Mouse (Mus musculus): Measurements from ENCODE around the gene Lcn2. TPM values are rescaled to one million over a fixed set of nuclear protein-coding genes. Genes with fewer than 3 reads are reported as not detected.

Lcn2 gene
- total RNA-seq, 2 experiments from 2014 or later, result 50.9 to 62.2 TPM

DNA sequence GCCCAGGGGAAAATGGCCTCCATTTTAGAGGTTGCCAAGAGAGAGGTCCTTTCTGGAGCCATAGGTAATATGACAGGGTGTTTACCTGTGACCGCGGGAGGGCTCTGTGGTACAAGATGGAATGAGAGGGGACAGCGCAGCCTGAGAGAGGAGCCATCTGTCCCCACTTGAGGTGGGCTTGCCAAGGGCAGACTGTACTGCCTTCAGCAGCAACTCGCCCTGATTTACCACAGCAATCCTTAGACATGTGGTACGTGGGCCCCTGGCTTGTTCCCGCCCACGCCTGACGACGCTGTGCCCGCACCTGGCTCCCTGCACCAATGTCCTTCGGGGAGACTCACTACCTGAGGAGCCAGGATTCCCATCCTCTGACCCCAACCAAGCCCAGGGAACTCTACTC, 39.7 kb downstream of the Lcn2 start:
- no peak for ATAC-seq (replicated peaks; ENCODE audit: poor library complexity, severe bottlenecking)

- ATAC-seq (replicated peaks; ENCODE audit: poor library complexity, severe bottlenecking), result no peak
Observed at GRCm38 (mm10) chr2:32347019-32347418, 41.0 kb downstream of the Lcn2 start.

GRCm38 (mm10) chr2:32344598-32345321, 43.3 kb downstream of the Lcn2 start:
- ATAC-seq (replicated peaks; ENCODE audit: poor library complexity, severe bottlenecking), result no peak

- ATAC-seq (replicated peaks; ENCODE audit: poor library complexity, severe bottlenecking), result no peak
Observed at GRCm38 (mm10) chr2:32344056-32344455, 44.0 kb downstream of the Lcn2 start.

GRCm38 (mm10) chr2:32343351-32343671, 44.7 kb downstream of the Lcn2 start:
- ATAC-seq (replicated peaks; ENCODE audit: poor library complexity, severe bottlenecking), result no peak

DNA sequence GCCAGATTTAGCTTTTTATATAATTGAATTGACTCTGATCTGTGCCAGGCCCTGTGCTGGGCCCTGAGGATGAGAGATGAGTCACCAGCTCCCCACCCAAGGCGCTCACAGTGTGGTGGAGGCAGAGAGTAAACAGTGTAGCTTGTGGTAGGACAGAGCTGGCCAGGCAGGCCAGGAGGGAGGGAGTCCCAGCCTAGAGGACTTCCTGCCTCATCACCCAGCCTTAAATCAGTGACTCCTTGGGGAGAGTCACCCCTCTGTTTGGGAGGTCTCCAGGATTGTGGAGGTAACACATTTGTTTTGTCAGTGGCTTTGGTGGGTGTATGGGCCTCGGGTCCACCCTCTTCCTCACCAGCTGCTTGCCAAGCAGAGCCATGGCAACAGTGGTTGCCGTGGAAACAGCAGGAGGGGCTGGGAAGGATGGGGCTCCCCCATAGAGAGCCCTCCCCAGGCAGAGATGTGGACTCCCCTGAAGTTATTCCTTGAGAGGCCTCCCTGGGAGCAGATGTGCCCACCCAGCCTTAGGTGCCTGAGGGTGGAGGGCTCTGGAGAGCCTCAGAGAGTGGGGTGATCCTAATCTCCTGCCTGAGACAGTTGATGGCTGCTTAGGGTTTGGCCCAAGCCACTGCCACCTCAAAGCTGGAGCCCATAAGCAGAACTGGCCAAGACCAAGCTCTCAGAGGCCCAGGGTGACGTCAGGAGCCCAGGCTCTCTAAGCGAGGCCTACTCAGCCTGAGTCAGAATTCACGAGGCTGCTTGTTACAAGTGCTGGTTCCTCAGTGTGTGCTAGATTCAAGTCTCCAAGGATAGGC, 45.3 kb downstream of the Lcn2 start:
- no peak for ATAC-seq (replicated peaks; ENCODE audit: poor library complexity, severe bottlenecking)

- ATAC-seq (replicated peaks; ENCODE audit: poor library complexity, severe bottlenecking), result no peak
Observed at GRCm38 (mm10) chr2:32342039-32342438, 46.0 kb downstream of the Lcn2 start.

DNA sequence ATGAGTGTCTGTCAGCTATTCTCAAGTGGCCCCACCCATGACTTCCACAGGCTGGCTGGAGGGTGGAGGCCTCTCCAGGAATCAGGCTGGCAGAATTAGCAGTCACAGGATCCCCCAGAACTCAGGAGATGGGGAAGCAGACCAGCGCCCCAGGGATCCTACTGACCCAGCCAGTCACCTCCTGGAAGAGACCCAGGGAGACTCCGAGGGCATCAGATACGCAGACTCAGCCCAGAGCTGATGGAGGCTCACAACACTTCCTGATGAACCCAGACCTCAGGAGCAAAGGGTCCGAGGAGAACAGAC, 46.5 kb downstream of the Lcn2 start:
- ATAC-seq (replicated peaks; ENCODE audit: poor library complexity, severe bottlenecking), result no peak

- ATAC-seq (replicated peaks; ENCODE audit: poor library complexity, severe bottlenecking), result no peak
Observed at GRCm38 (mm10) chr2:32340836-32341633, 47.0 kb downstream of the Lcn2 start.

DNA sequence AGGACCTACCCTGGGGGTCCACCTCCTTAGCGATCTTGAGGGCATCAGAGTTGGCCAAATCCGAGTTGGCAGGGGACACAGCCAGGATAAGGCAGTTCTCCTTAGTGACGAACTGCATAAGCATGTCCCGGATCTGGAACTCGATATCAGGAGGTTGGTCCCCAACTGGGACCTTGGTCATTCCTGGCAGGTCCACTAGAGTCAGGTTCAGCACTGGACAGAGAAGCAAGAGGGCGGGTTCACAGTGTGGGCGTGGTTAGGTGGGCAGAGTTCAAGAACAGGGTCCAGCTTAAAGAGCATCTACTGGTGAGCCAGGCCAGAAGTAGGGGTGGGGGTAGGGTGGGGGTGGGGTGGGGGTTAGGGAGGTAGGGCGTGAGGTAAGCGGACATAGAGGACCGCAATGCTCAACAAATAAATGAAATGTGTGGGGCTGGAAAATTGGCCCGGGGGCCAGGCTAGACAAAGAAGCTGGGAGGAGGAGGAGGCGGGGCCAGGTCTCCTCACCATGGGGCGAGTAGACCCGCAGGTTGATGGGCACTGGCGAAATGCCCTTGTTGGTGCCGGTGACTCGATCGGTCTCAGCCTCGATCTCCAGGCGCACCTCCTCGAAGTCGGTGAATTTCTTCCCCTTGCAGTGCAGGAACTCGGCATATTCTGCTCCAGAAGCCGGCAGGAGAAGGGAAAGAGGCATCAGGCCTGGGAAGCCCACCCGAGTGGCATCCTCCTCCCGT, 48.0 kb downstream of the Lcn2 start:
- no peak for ATAC-seq (replicated peaks; ENCODE audit: poor library complexity, severe bottlenecking)

- 0 out of 2 replicates have a peak, but pooled peaks have one; percentile 22 for ATAC-seq (replicated peaks; ENCODE audit: poor library complexity, severe bottlenecking)
Observed at GRCm38 (mm10) chr2:32335888-32336287, 52.2 kb downstream of the Lcn2 start.

Other genes with a start within 250 kb of the Lcn2 start
- 32.6 and 46.7 TPM in 2 replicates for gene Prrc2b, start 237.2 kb downstream of the Lcn2 start, total RNA-seq (2014; fragmentation: Nextera tagmentation)
- 10.5 and 12.8 TPM in 2 replicates for gene Prrc2b, start 237.2 kb downstream of the Lcn2 start, total RNA-seq (2017)
- 17.8 and 30.8 TPM in 2 replicates for gene Pomt1, start 151.7 kb downstream of the Lcn2 start, total RNA-seq (2014; fragmentation: Nextera tagmentation)
- gene Pomt1, start 151.7 kb downstream of the Lcn2 start, total RNA-seq (2017), result 40.3 and 51.3 TPM in 2 replicates
- 37.7 and 43.5 TPM in 2 replicates for gene Uck1, start 128.1 kb downstream of the Lcn2 start, total RNA-seq (2014; fragmentation: Nextera tagmentation)
- gene Uck1, start 128.1 kb downstream of the Lcn2 start, total RNA-seq (2017), result 28.8 and 33.7 TPM in 2 replicates
- gene Golga2, start 100.9 kb downstream of the Lcn2 start, total RNA-seq (2014; fragmentation: Nextera tagmentation), result 32.2 and 38.0 TPM in 2 replicates
- 49.7 and 50.9 TPM in 2 replicates for gene Golga2, start 100.9 kb downstream of the Lcn2 start, total RNA-seq (2017)
- gene Swi5, start 100.2 kb downstream of the Lcn2 start, total RNA-seq (2014; fragmentation: Nextera tagmentation), result 283 and 409 TPM in 2 replicates
- gene Swi5, start 100.2 kb downstream of the Lcn2 start, total RNA-seq (2017), result 384 and 442 TPM in 2 replicates
- 80.5 and 92.0 TPM in 2 replicates for gene Ciz1, start 35.9 kb downstream of the Lcn2 start, total RNA-seq (2014; fragmentation: Nextera tagmentation)
- gene Ciz1, start 35.9 kb downstream of the Lcn2 start, total RNA-seq (2017), result 50.8 and 52.0 TPM in 2 replicates
- 0.85 TPM in 1 of 2 replicates, not detected in the other for gene Dnm1, start 34.9 kb downstream of the Lcn2 start, total RNA-seq (2014; fragmentation: Nextera tagmentation)
- not detected in 2 replicates for gene Dnm1, start 34.9 kb downstream of the Lcn2 start, total RNA-seq (2017)
- gene 1110008P14Rik, start 6.3 kb downstream of the Lcn2 start, total RNA-seq (2014; fragmentation: Nextera tagmentation), result 11.7 and 20.7 TPM in 2 replicates
- gene 1110008P14Rik, start 6.3 kb downstream of the Lcn2 start, total RNA-seq (2017), result 5.5 and 11.2 TPM in 2 replicates
- gene Ptges2, start 7.6 kb upstream of the Lcn2 start, total RNA-seq (2014; fragmentation: Nextera tagmentation), result 17.8 and 32.2 TPM in 2 replicates
- 15.2 and 23.4 TPM in 2 replicates for gene Ptges2, start 7.6 kb upstream of the Lcn2 start, total RNA-seq (2017)
- gene Naif1, start 62.2 kb upstream of the Lcn2 start, total RNA-seq (2014; fragmentation: Nextera tagmentation), result 3.7 and 4.6 TPM in 2 replicates
- gene Naif1, start 62.2 kb upstream of the Lcn2 start, total RNA-seq (2017), result 3.0 and 4.8 TPM in 2 replicates
- gene Slc25a25, start 63.2 kb upstream of the Lcn2 start, total RNA-seq (2014; fragmentation: Nextera tagmentation), result 7.1 and 19.9 TPM in 2 replicates
- 8.1 and 14.6 TPM in 2 replicates for gene Slc25a25, start 63.2 kb upstream of the Lcn2 start, total RNA-seq (2017)
- 2.4 and 3.8 TPM in 2 replicates for gene Fam102a, start 147.1 kb upstream of the Lcn2 start, total RNA-seq (2014; fragmentation: Nextera tagmentation)
- 1.3 and 1.5 TPM in 2 replicates for gene Fam102a, start 147.1 kb upstream of the Lcn2 start, total RNA-seq (2017)
- gene Dpm2, start 182.6 kb upstream of the Lcn2 start, total RNA-seq (2014; fragmentation: Nextera tagmentation), result 93.4 and 126 TPM in 2 replicates
- gene Dpm2, start 182.6 kb upstream of the Lcn2 start, total RNA-seq (2017), result 32.8 and 33.4 TPM in 2 replicates
- gene Pip5kl1, start 186.5 kb upstream of the Lcn2 start, total RNA-seq (2014; fragmentation: Nextera tagmentation), result 1.8 TPM in 1 of 2 replicates, not detected in the other
- gene Pip5kl1, start 186.5 kb upstream of the Lcn2 start, total RNA-seq (2017), result not detected in 2 replicates
- gene 9430097D07Rik, start 187.4 kb upstream of the Lcn2 start, total RNA-seq (2014; fragmentation: Nextera tagmentation), result not detected in 2 replicates
- gene 9430097D07Rik, start 187.4 kb upstream of the Lcn2 start, total RNA-seq (2017), result not detected in 2 replicates
- 37.5 and 51.7 TPM in 2 replicates for gene St6galnac4, start 198.8 kb upstream of the Lcn2 start, total RNA-seq (2014; fragmentation: Nextera tagmentation)
- 26.0 and 31.9 TPM in 2 replicates for gene St6galnac4, start 198.8 kb upstream of the Lcn2 start, total RNA-seq (2017)
- 16.2 and 19.0 TPM in 2 replicates for gene St6galnac6, start 211.5 kb upstream of the Lcn2 start, total RNA-seq (2014; fragmentation: Nextera tagmentation)
- gene St6galnac6, start 211.5 kb upstream of the Lcn2 start, total RNA-seq (2017), result 11.3 and 14.2 TPM in 2 replicates
- 3.4 TPM in 1 of 2 replicates, not detected in the other for gene Ak1, start 233.5 kb upstream of the Lcn2 start, total RNA-seq (2014; fragmentation: Nextera tagmentation)
- gene Ak1, start 233.5 kb upstream of the Lcn2 start, total RNA-seq (2017), result 0.78 and 3.3 TPM in 2 replicates